Mouse (Mus musculus) urinary bladder, adult 2 months (tissue): ENCODE data around the gene Gm11549. TPM values are rescaled to one million over a fixed set of nuclear protein-coding genes. Genes with fewer than 3 reads are reported as not detected.

ENCODE experiments used
- DNase-seq: peaks from one replicate; pipeline ENCODE4 v3.0.0; 2022; ENCODE audit warnings: low spot score
- polyA plus RNA-seq: library from polyadenylated mRNA; depleted of rRNA; stranded (reverse); fragments of >200 nt; gene quantifications from 2 replicates; pipeline ENCODE4 v1.2.3, GENCODE M21; 2012; rRNA removed

Gm11549 gene
- polyA plus RNA-seq, 1 experiment = 0.07 TPM

DNA sequence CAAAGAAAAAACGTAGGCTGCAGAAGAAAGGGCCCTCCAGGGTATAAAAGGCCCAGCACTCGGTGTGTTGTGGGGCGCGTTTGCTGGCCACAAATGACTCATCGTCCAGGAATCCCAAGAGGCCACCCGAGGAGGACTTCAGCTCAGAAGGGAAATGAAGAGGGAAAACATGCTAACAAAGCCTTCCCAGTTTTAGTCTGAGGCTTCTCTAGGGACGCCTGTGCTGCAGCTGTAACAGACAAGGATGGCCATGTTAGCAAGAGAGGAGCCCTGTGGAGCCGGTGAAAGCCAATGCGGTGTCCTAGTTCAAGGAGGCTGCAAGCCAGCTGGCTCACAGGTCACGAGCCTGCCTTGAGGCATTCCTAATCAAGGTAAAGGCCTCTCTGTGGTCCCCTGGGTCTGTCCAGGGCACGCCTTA, 39.8 kb downstream of the Gm11549 start:
- no peak for DNase-seq

DNA sequence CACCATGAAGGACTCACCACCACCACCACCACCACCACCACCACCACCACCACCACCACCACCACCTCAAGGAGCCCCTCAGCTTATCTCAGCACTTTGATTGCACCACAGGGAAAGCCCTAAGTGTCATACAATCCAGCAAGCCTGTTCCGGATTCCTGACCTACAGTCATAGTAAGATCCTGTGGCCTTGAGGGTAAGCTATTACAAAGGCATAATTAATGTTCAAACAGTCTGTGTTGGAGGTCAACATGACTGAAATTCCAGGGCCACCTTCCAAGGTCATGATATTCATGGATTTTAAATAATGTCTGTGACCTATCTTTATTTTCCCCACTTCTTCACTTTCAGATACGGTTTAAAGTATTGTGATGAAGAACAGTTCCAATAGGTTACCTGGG, 41.1 kb downstream of the Gm11549 start:
- DNase-seq = no peak

GRCm38 (mm10) chr3:36478776-36479175, 42.8 kb downstream of the Gm11549 start:
- DNase-seq = no peak

DNA sequence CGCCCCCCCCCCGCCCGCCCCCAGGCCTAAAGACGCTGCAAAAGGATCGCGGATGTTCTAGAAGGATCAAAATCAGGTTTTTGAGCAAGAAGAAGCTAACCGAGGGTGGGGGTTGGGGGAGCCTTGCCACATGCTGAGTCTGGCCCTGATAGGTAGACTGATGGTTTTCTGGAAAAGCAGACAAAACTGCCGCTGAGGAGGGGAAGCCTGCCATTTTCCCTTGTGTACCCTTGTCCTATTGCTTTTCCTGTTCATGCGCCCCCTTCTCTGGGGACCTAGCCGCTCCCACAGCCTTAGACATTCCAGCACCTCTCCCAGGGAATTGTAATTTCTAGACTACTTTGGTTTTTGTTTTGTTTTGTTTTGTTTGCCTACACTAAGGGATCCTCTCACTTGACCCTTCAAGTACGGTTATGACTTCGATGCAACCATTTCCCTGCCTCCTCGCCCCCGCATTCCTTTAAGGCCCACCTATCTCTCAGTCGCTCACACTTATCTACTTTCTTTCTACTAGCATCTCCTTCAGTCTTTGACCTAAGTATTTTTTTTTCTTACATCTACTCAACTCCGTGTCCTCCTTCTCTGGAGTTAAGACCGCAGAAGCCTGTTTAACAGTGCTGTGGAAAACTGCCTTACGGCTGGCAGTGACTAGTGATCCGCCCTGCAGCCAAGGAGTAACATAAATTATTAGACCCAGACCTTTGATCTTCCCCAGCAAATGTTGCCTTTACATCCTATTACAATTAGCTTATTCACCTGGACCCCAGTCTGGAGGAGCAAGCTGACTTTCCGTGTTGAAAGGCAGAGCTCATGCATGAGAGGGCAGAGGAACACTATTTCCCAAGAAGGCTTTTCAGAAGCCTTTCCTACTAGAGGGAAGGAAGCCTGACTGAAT, 45.1 kb downstream of the Gm11549 start:
- no peak for DNase-seq

GRCm38 (mm10) chr3:36475532-36476087, 46.0 kb downstream of the Gm11549 start, which contains the start of the genes Anxa5 and 1810062G17Rik:
Gene Anxa5, minus strand, starts transcription at chr3:36475894.
Gene 1810062G17Rik, plus strand, starts transcription at chr3:36475937.
- peak; percentile 97 for DNase-seq

GRCm38 (mm10) chr3:36474938-36475483, 46.6 kb downstream of the Gm11549 start:
- no peak for DNase-seq

GRCm38 (mm10) chr3:36474421-36474820, 47.2 kb downstream of the Gm11549 start:
- DNase-seq = no peak

GRCm38 (mm10) chr3:36473222-36473621, 48.4 kb downstream of the Gm11549 start:
- DNase-seq = no peak

DNA sequence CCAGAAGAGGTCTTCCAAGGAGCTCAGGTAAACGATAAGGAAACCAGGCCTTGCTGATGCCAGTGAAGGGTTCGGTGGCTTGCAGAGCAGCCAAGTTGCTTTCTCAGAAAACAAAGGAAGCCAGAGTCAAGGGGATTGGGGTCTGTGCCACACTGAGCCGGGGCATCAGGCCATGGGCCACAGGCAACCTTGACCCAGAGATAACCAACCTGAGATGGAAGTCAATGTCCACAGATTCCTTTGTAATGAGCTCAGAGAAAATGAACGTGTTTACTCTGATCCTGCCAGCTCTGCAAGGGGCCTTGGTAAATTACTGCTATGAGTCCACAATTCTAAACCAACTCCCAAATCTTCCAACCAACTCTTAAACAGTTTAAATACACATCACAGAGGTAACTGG, 49.8 kb downstream of the Gm11549 start:
- no peak for DNase-seq

GRCm38 (mm10) chr3:36468871-36469270, 52.7 kb downstream of the Gm11549 start:
- DNase-seq = no peak

- no peak for DNase-seq
These were observed 54.0 kb downstream of the Gm11549 start for GRCm38 (mm10) chr3:36467632-36468031.

GRCm38 (mm10) chr3:36465538-36465937, 56.1 kb downstream of the Gm11549 start:
- no peak for DNase-seq

Other genes starting within 250 kb of the Gm11549 start
- gene Anxa5, start 45.9 kb downstream of the Gm11549 start, polyA plus RNA-seq = 329 and 343 TPM in 2 replicates
- 2.6 and 3.4 TPM in 2 replicates for gene 1810062G17Rik, start 45.9 kb downstream of the Gm11549 start, polyA plus RNA-seq
- 28.6 and 29.0 TPM in 2 replicates for gene Exosc9, start 30.8 kb upstream of the Gm11549 start, polyA plus RNA-seq
- 4.7 and 5.5 TPM in 2 replicates for gene Ccna2, start 50.3 kb upstream of the Gm11549 start, polyA plus RNA-seq
- 7.9 and 8.2 TPM in 2 replicates for gene Bbs7, start 91.7 kb upstream of the Gm11549 start, polyA plus RNA-seq
- gene Trpc3, start 168.4 kb upstream of the Gm11549 start, polyA plus RNA-seq = 1.8 and 2.1 TPM in 2 replicates